Mouse (Mus musculus) embryonic fibroblast, embryonic 13.5 days (primary cell): Measurements from ENCODE around the gene Cdc42bpg.

ENCODE experiments used
- CTCF ChIP-seq: IDR thresholded peaks from 2 replicates; pipeline ENCODE4 v1.5.1; 2011; ENCODE audit warnings: mild to moderate bottlenecking, control low read depth, low read length, moderate library complexity, borderline replicate concordance; ENCODE audit not compliant: insufficient read depth
- POLR2A ChIP-seq: IDR thresholded peaks from 2 replicates; pipeline ENCODE4 v1.6.1; 2011; ENCODE audit warnings: low read depth, mild to moderate bottlenecking, control low read depth, low read length, moderate library complexity

DNA sequence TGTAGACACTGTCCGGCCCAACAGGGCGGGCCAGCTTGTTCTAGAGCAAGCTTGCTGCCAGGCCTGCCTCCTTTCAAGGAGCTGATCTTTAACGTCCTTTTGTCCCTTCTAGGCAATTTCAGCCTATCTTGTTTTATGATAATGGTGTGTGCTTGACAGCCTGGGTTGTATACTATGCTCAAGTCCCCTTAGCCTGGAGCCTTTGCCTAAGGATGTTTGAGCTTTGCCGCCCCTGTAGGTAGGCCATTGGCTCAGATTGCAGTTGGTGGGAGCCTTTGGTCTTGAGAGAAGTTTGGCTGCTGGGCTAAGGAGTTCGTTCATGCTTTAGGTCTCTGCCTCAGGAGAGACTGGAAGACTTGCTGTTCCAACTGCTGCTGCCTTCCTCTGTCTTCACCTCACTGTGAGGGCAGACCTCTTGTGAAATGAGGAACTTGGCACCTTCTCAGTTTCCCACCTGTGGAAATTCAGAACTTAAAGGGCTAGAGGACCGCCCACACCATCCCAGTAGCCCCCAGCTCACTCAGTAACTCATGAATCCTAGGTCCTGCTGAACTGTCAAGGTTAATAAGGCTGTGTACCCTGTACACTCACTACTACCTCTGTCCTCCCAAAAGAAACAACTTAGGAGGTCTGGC, 27.7 kb upstream of the Cdc42bpg start:
- TF ChIP-seq CTCF (no peak), POLR2A (no peak; the same call in 1 of the 2 replicates)
